Mouse (Mus musculus) cerebellum, adult 9-11 months (tissue): ENCODE measurements around the gene Rnf166.
A peak's percentile ranks its signal among the peaks of the same experiment; 100 is the strongest.

ENCODE experiments used
- DNase-seq: peaks from one replicate; pipeline ENCODE4 v3.0.0; 2022

Rnf166 gene

GRCm38 (mm10) chr8:122475580-122476320 lies at the start of gene Rnf166, which contains the start of gene Ctu2:
TSS of gene Rnf166 (minus strand) at chr8:122476064.
TSS of gene Ctu2 (plus strand) at chr8:122476143.
- DNase-seq = peak; percentile 89

GRCm38 (mm10) chr8:122525004-122525403 lies 49.1 kb upstream of the Rnf166 start:
- no peak for DNase-seq

- no peak for DNase-seq
Measured at GRCm38 (mm10) chr8:122524506-122524905, 48.6 kb upstream of the Rnf166 start.

- peak; percentile 17 for DNase-seq
Measured at GRCm38 (mm10) chr8:122523652-122524360, 47.9 kb upstream of the Rnf166 start.

- peak; percentile 24 for DNase-seq
Measured at GRCm38 (mm10) chr8:122522796-122523651, 47.2 kb upstream of the Rnf166 start.

- no peak for DNase-seq
Measured at GRCm38 (mm10) chr8:122520611-122521010, 44.7 kb upstream of the Rnf166 start.

GRCm38 (mm10) chr8:122517541-122518190 lies 41.8 kb upstream of the Rnf166 start:
- no peak for DNase-seq

- no peak for DNase-seq
Measured at GRCm38 (mm10) chr8:122515699-122516098, 39.8 kb upstream of the Rnf166 start.

GRCm38 (mm10) chr8:122512392-122512791 lies 36.5 kb upstream of the Rnf166 start:
- DNase-seq = no peak

GRCm38 (mm10) chr8:122511552-122511951 lies 35.7 kb upstream of the Rnf166 start:
- DNase-seq = no peak

GRCm38 (mm10) chr8:122500856-122501255 lies 25.0 kb upstream of the Rnf166 start:
- DNase-seq = peak; percentile 74

GRCm38 (mm10) chr8:122497912-122498311 lies 22.0 kb upstream of the Rnf166 start:
- no peak for DNase-seq

- DNase-seq = no peak
Measured at GRCm38 (mm10) chr8:122497016-122497734, 21.3 kb upstream of the Rnf166 start.

- DNase-seq = no peak
Measured at GRCm38 (mm10) chr8:122488387-122488786, 12.5 kb upstream of the Rnf166 start.

GRCm38 (mm10) chr8:122484831-122485230 lies 9.0 kb upstream of the Rnf166 start:
- no peak for DNase-seq

GRCm38 (mm10) chr8:122483877-122484276 lies 8.0 kb upstream of the Rnf166 start:
- DNase-seq = no peak

- DNase-seq = peak; percentile 19
Measured at GRCm38 (mm10) chr8:122482448-122482847, 6.6 kb upstream of the Rnf166 start.

- peak; percentile 69 for DNase-seq
Measured at GRCm38 (mm10) chr8:122474951-122475560, 808 bp downstream of the Rnf166 start.

GRCm38 (mm10) chr8:122473911-122474421 lies 1.9 kb downstream of the Rnf166 start:
- DNase-seq = peak; percentile 16

GRCm38 (mm10) chr8:122470691-122471090 lies 5.2 kb downstream of the Rnf166 start:
- DNase-seq = no peak

- DNase-seq = no peak
Measured at GRCm38 (mm10) chr8:122469965-122470364, 5.9 kb downstream of the Rnf166 start.
